Mouse (Mus musculus): ENCODE measurements around the gene Gm21887.

DNA sequence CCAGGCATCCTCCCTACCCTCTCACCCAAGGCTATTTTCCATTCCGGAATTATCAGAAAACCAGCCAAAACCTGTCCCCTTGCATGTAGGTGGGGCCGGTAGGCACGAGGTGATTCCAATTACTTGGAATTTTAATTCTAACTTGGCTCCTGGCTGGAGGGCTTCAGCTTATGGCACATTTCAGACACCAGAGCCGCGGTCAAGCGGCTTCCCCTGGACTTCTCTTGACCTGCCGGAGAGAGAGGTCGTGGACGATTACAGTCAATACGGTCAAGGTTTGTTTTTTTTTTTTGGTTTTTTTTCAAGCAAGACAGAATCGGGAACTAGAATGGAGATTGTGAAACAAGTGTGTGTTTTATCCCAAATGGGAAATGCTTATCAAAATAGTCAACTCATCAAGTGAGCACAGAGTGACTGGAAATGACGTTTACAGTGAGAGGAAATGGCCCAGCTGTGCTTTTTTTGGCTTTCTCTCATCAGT is 28.6 kb upstream of the Gm21887 start:
- TF ChIP-seq TCF12 (IDR thresholded peaks at IDR 0.05; ENCODE audit: insufficient read depth, poor library complexity, severe bottlenecking) (no peak), MAX (IDR thresholded peaks at IDR 0.05; ENCODE audit: low read depth) (no peak), POLR2A (IDR thresholded peaks at IDR 0.05; ENCODE audit: insufficient read length, low read depth) (no peak), MYOD1 (IDR thresholded peaks at IDR 0.05; ENCODE audit: control insufficient read depth in 1 of 3, insufficient read length in 2 of 3, low read depth in 2 of 3) (no peak), POLR2AphosphoS2 (IDR thresholded peaks at IDR 0.05; ENCODE audit: insufficient read length, low read depth) (no peak), REST (IDR thresholded peaks at IDR 0.05; ENCODE audit: insufficient read depth, insufficient read length) (no peak), MYOG (IDR thresholded peaks at IDR 0.05; ENCODE audit: control insufficient read depth in 1 of 3, insufficient read depth in 1 of 3, insufficient read length in 2 of 3, low read depth in 2 of 3) (no peak), E2F4 (IDR thresholded peaks at IDR 0.05; ENCODE audit: insufficient read depth) (no peak)

Data from myocyte (in vitro differentiated cells).